In genomic region chr4:123016451-123016957, GRCm38 (mm10) we compare ENCODE assay signal across 8 mouse cellular contexts. TPM values are rescaled to one million over a fixed set of nuclear protein-coding genes. Genes with fewer than 3 reads are reported as not detected.
DNase-seq lines count a peak whose midpoint lies in the region; ATAC-seq lines count a peak whose summit lies in the region.

Trit1 (plus strand) TSS chr4:123016597.

- H3K9me3 ChIP-seq in hindbrain, embryonic 11.5 days (ENCODE audit: control insufficient read depth, low read length), result no peaks in the 10 kb centered on the region

- H3K4me1 ChIP-seq in hindbrain, embryonic 11.5 days (replicated peaks; ENCODE audit: control insufficient read depth, insufficient read depth, low read length), result peaks cover 13% of the 10 kb centered on the region

- WGBS in hindbrain, embryonic 11.5 days, result under 1% methylated on average over 34 of the region's 34 CpGs

- H3K27ac ChIP-seq in hindbrain, embryonic 11.5 days (ENCODE audit: low read depth, low read length), result peak within 1 kb of the TSS; percentile 95

- H3K9ac ChIP-seq in hindbrain, embryonic 11.5 days (ENCODE audit: low read depth, low read length), result peak within 1 kb of the TSS; percentile 93

- H3K4me3 ChIP-seq in hindbrain, embryonic 11.5 days (ENCODE audit: low read depth, low read length), result peak within 1 kb of the TSS; percentile 89

- H3K4me2 ChIP-seq in hindbrain, embryonic 11.5 days (replicated peaks; ENCODE audit: low read depth, low read length), result peak within 1 kb of the TSS; percentile 87

- no peaks in the 10 kb centered on the region for H3K27me3 ChIP-seq in hindbrain, embryonic 11.5 days (ENCODE audit: control insufficient read depth, insufficient read depth, low read length)

- peak; percentile 88 for ATAC-seq in hindbrain, embryonic 11.5 days (ENCODE audit: low FRiP score)

- DNase-seq in Muller cell, postnatal 12 days (ENCODE audit: inconsistent ontology term), result peak; percentile 91
- DNase-seq in cerebellum, adult 9-11 months, result peak; percentile 94
- DNase-seq in frontal cortex, adult 2 months (ENCODE audit: extremely low spot score in 1 of 2, low spot score in 1 of 2), result peak; percentile 84 to 96
- DNase-seq in hindbrain, embryonic 11.5 days (ENCODE audit: low spot score), result peak; percentile 97
- peak; percentile 93 to 96 for DNase-seq in layer of hippocampus, postnatal 14 days (ENCODE audit: low spot score in 2 of 2)
- peak; percentile 96 for DNase-seq in lung, postnatal 14 days
- peak; percentile 84 for DNase-seq in retina, adult 2 months (ENCODE audit: low read depth, low spot score)
- DNase-seq in thymus, postnatal 36 days, result peak; percentile 94 to 96

- H3K36me3 ChIP-seq in hindbrain, embryonic 11.5 days (ENCODE audit: control insufficient read depth, insufficient read depth, low read length), result no peaks in the 10 kb centered on the region

RNA-seq across cellular contexts. Expression of gene Trit1, which starts in this region (rescaled TPM):
- polyA plus RNA-seq in frontal cortex, adult 2 months (2012; rRNA removed), result 17.7 and 18.2 TPM in 2 replicates
- polyA plus RNA-seq in hindbrain, embryonic 11.5 days (2014; fragmentation: Nextera tagmentation; extraction: Ambion mirVana), result 24.4 and 26.6 TPM in 2 replicates
- total RNA-seq in layer of hippocampus, postnatal 14 days (2021), result 10 to 100 TPM; 25.2 to 27.6 TPM

Comparison
In these comparisons a context has a peak if more than half of its experiments do, and no peak if none do; other contexts are left out.
1. Peak in every context shown above with its lines: DNase-seq, ATAC-seq, H3K4me3 ChIP-seq and H3K27ac ChIP-seq.